Comparison of ENCODE assay signal across 7 mouse cellular contexts in the genomic region with DNA sequence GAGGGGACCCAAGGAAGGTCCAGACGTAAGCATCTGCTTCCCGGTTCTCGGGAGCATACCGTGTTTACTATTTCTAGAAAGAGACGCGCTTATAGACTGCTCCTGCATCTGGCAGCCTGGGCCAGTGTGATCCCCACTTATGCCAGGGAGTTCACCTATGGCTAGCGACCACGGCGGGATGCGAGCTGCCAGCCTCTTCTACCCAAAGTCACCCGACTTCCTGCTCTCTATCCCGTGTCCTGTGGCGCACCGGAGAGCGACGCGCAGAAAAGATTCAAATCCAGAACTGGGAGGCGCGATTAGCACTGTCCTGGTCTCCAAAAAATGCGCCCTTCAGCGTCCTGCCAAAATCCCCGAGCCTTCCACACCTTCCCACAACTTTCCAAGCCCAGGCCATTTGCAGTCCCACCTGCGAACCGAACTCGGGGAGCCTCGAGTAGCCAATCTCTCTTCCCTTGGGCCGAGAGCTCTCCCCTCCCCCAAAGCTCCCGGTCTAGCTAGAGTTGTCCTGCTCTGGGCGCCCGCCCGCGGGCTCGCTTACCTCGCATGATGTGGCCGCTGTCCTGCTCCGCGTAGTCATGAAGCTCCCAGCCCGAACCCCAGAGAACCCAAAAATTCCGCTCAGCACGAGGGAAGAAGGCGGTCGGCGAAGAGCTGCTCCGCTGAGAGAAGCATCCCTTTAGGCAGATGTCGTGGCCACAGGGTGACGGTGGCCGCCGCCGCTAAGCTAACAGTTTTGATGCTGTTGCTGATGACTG. TPM values are rescaled to one million over a fixed set of nuclear protein-coding genes. Genes with fewer than 3 reads are reported as not detected.
A peak's percentile ranks its signal among the peaks of the same experiment; 100 is the strongest.
DNase-seq lines count a peak whose midpoint lies in the region; ATAC-seq lines count a peak whose summit lies in the region.

No protein-coding gene starts in this region.

- WGBS in intestine, embryonic 14.5 days, result under 1% methylated on average over 49 of the region's 49 CpGs
- WGBS in limb, embryonic 11.5 days, result under 1% methylated on average over 49 of the region's 49 CpGs
- under 1% methylated on average over 49 of the region's 49 CpGs for WGBS in midbrain, embryonic 15.5 days

- ATAC-seq in intestine, embryonic 14.5 days (replicated peaks; ENCODE audit: low FRiP score, low TSS enrichment, low read depth), result peak; percentile 54; the same call in 1 of the 2 replicates
- peak; percentile 41; the same call in 1 of the 2 replicates for ATAC-seq in limb, embryonic 11.5 days (ENCODE audit: insufficient number of reproducible peaks, low FRiP score, low TSS enrichment, low read depth)
- ATAC-seq in midbrain, embryonic 15.5 days (replicated peaks), result peak; percentile 69

- H3K4me2 ChIP-seq in intestine, embryonic 14.5 days (ENCODE audit: low read length), result peak overlapping the region; percentile 80
- H3K4me2 ChIP-seq in limb, embryonic 11.5 days (ENCODE audit: low read depth, severe bottlenecking), result peak overlapping the region; percentile 86
- H3K4me2 ChIP-seq in midbrain, embryonic 15.5 days, result peak overlapping the region; percentile 94

- no peak overlapping the region for H3K27ac ChIP-seq in intestine, embryonic 14.5 days (ENCODE audit: low read depth)
- no peak overlapping the region for H3K27ac ChIP-seq in limb, embryonic 11.5 days (replicated peaks; ENCODE audit: low read depth, low read length)
- peak overlapping the region; percentile 80 for H3K27ac ChIP-seq in midbrain, embryonic 15.5 days

- no peaks in the 10 kb centered on the region for H3K36me3 ChIP-seq in intestine, embryonic 14.5 days (ENCODE audit: control insufficient read depth, insufficient read depth, low read length)
- no peaks in the 10 kb centered on the region for H3K36me3 ChIP-seq in limb, embryonic 11.5 days (ENCODE audit: control insufficient read depth, insufficient read depth, low read length)
- H3K36me3 ChIP-seq in midbrain, embryonic 15.5 days (replicated peaks), result no peaks in the 10 kb centered on the region

- peak; percentile 35 to 77 for DNase-seq in adrenal gland, adult (ENCODE audit: inconsistent age in 2 of 2, low spot score in 1 of 2)
- peak; percentile 61 to 63 for DNase-seq in cerebellum, postnatal 14 days
- peak; percentile 55 to 59 for DNase-seq in frontal cortex, postnatal 36 days (ENCODE audit: low spot score in 2 of 2)
- DNase-seq in intestine, embryonic 14.5 days (ENCODE audit: low spot score), result peak; percentile 80
- peak; percentile 69 for DNase-seq in limb, embryonic 11.5 days (ENCODE audit: low spot score)
- DNase-seq in testis, postnatal 14 days (ENCODE audit: low spot score), result peak; percentile 24

- H3K9me3 ChIP-seq in intestine, embryonic 14.5 days (ENCODE audit: control insufficient read depth, low read length), result no peaks in the 10 kb centered on the region
- no peaks in the 10 kb centered on the region for H3K9me3 ChIP-seq in limb, embryonic 11.5 days (ENCODE audit: control insufficient read depth, low read length)
- H3K9me3 ChIP-seq in midbrain, embryonic 15.5 days, result no peaks in the 10 kb centered on the region

- H3K9ac ChIP-seq in intestine, embryonic 14.5 days (ENCODE audit: low read length), result peak overlapping the region; percentile 8; the same call in 1 of the 2 replicates
- H3K9ac ChIP-seq in limb, embryonic 11.5 days (ENCODE audit: low read length), result no peak overlapping the region; the same call in 1 of the 2 replicates
- peak overlapping the region; percentile 73 for H3K9ac ChIP-seq in midbrain, embryonic 15.5 days

- H3K4me1 ChIP-seq in intestine, embryonic 14.5 days (replicated peaks; ENCODE audit: control insufficient read depth, insufficient read depth, low read length), result no peaks in the 10 kb centered on the region
- H3K4me1 ChIP-seq in limb, embryonic 11.5 days (ENCODE audit: control insufficient read depth, insufficient read depth, low read length), result no peaks in the 10 kb centered on the region; the same call in 1 of the 2 replicates
- H3K4me1 ChIP-seq in midbrain, embryonic 15.5 days, result peaks cover 30% of the 10 kb centered on the region

- peak overlapping the region; percentile 45 for H3K4me3 ChIP-seq in intestine, embryonic 14.5 days (ENCODE audit: low read depth, low read length)
- H3K4me3 ChIP-seq in limb, embryonic 11.5 days (ENCODE audit: low read depth, low read length), result peak overlapping the region; percentile 39
- H3K4me3 ChIP-seq in midbrain, embryonic 15.5 days, result peak overlapping the region; percentile 73

- H3K27me3 ChIP-seq in intestine, embryonic 14.5 days (replicated peaks; ENCODE audit: control insufficient read depth, insufficient read depth, low read length), result peaks cover 28% of the 10 kb centered on the region
- H3K27me3 ChIP-seq in limb, embryonic 11.5 days (ENCODE audit: control insufficient read depth, insufficient read depth, low read length), result peaks cover 17% of the 10 kb centered on the region
- no peaks in the 10 kb centered on the region for H3K27me3 ChIP-seq in midbrain, embryonic 15.5 days (replicated peaks)

RNA-seq across cellular contexts. Expression of a gene that starts 0.8 kb away (rescaled TPM):
- 0.56 and 0.80 TPM in 2 replicates for polyA plus RNA-seq in intestine, embryonic 14.5 days (2014; fragmentation: Nextera tagmentation; extraction: Ambion mirVana)
- polyA plus RNA-seq in limb, embryonic 11.5 days (2014; fragmentation: Nextera tagmentation; extraction: Ambion mirVana), result 0.35 and 0.51 TPM in 2 replicates
- polyA plus RNA-seq in midbrain, embryonic 15.5 days (2015; fragmentation: Nextera tagmentation; extraction: Ambion mirVana), result 13.1 and 17.1 TPM in 2 replicates

Comparison
In these comparisons a context has a peak if more than half of its experiments do, and no peak if none do; other contexts are left out.
1. DNase-seq: peak in every context shown above with its lines; median percentile 80 in intestine, embryonic 14.5 days; 69 in limb, embryonic 11.5 days; 62 in cerebellum, postnatal 14 days; 57 in frontal cortex, postnatal 36 days; 56 in adrenal gland, adult; 24 in testis, postnatal 14 days.